Mouse (Mus musculus): ENCODE measurements around the gene Ccdc171. TPM values are rescaled to one million over a fixed set of nuclear protein-coding genes. Genes with fewer than 3 reads are reported as not detected.
A peak's percentile ranks its signal among the peaks of the same experiment; 100 is the strongest.

The Ccdc171 gene
- total and polyA plus RNA-seq, 2 experiments from 2014 or later = 2.0 to 3.2 TPM

- WGBS = 93% methylated on average over 2 of the region's 2 CpGs
Measured at GRCm38 (mm10) chr4:83785115-83785514, 259.8 kb downstream of the Ccdc171 start.

GRCm38 (mm10) chr4:83791811-83792210, 266.5 kb downstream of the Ccdc171 start:
- Histone ChIP-seq H3K27me3 (ENCODE audit: insufficient read depth, low read length) (no peaks in the 10 kb centered on the region), H3K4me1 (ENCODE audit: insufficient read depth, low read length) (no peaks in the 10 kb centered on the region), H3K9ac (replicated peaks; ENCODE audit: low read length) (no peak overlapping the region), H3K27ac (no peak overlapping the region), H3K4me3 (ENCODE audit: low read length) (no peak overlapping the region), H3K9me3 (ENCODE audit: low read length) (no peaks in the 10 kb centered on the region), H3K36me3 (ENCODE audit: insufficient read depth, low read length) (no peaks in the 10 kb centered on the region), H3K4me2 (ENCODE audit: low read depth, low read length) (no peak overlapping the region)
- no peak for DNase-seq (ENCODE audit: low spot score)
- WGBS = 41% methylated on average over 13 of the region's 13 CpGs
- no peak for TF ChIP-seq CTCF (IDR thresholded peaks at IDR 0.05; ENCODE audit: low read depth)
- no peak for ATAC-seq

More at GRCm38 (mm10) chr4:83785115-83785514, 259.8 kb downstream of the Ccdc171 start:
- Histone ChIP-seq H3K36me3 (ENCODE audit: insufficient read depth, low read length) (no peaks in the 10 kb centered on the region), H3K4me2 (ENCODE audit: low read depth, low read length) (no peak overlapping the region), H3K27ac (no peak overlapping the region), H3K4me1 (ENCODE audit: insufficient read depth, low read length) (no peaks in the 10 kb centered on the region), H3K27me3 (ENCODE audit: insufficient read depth, low read length) (no peaks in the 10 kb centered on the region), H3K9me3 (ENCODE audit: low read length) (no peaks in the 10 kb centered on the region), H3K4me3 (ENCODE audit: low read length) (no peak overlapping the region), H3K9ac (replicated peaks; ENCODE audit: low read length) (no peak overlapping the region)
- no peak for TF ChIP-seq CTCF (IDR thresholded peaks at IDR 0.05; ENCODE audit: low read depth)
- DNase-seq (ENCODE audit: low spot score) (no peak), ATAC-seq (no peak)

- ATAC-seq (peak; percentile 83), DNase-seq (ENCODE audit: low spot score) (peak; percentile 87)
- TF ChIP-seq CTCF (IDR thresholded peaks at IDR 0.05; ENCODE audit: low read depth) = peak; percentile 89
- Histone ChIP-seq H3K4me2 (ENCODE audit: low read depth, low read length) (peak overlapping the region; percentile 41), H3K4me1 (ENCODE audit: insufficient read depth, low read length) (no peaks in the 10 kb centered on the region), H3K9ac (replicated peaks; ENCODE audit: low read length) (no peak overlapping the region), H3K27ac (no peak overlapping the region), H3K4me3 (ENCODE audit: low read length) (no peak overlapping the region; the same call in 1 of the 2 replicates), H3K36me3 (ENCODE audit: insufficient read depth, low read length) (no peaks in the 10 kb centered on the region), H3K27me3 (ENCODE audit: insufficient read depth, low read length) (no peaks in the 10 kb centered on the region), H3K9me3 (ENCODE audit: low read length) (no peaks in the 10 kb centered on the region)
- WGBS = 18% methylated on average over 9 of the region's 9 CpGs
Measured at GRCm38 (mm10) chr4:83794315-83794922, 269.1 kb downstream of the Ccdc171 start.

DNA sequence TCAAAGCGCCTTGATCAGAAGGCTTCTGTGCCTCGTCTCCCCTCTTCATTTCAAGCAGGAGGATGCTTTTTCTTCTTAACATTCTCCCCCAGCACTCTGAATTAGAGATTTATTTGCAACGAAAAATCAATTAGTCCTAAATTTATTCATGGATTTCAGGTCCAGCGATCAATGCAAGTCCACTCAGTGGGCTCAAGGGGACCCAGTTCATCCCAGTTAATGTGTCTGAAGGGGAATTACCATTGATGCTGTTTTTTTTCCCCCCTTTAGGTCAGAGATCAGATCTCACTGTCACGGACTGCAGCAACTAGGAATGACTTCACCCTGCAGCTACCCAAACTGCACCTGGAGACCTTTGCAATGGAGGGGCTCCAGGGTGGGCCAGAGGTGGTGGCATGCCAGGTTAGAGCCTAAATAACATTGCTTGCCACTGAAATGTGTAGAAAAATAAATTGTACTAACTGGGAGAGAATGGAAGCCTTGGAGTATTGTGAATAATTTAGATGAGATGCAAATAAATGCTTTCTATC, 269.6 kb downstream of the Ccdc171 start:
- H3K36me3 ChIP-seq (ENCODE audit: insufficient read depth, low read length) = no peaks in the 10 kb centered on the region
- H3K4me3 ChIP-seq (ENCODE audit: low read length) = no peak overlapping the region
- no peak for TF ChIP-seq CTCF (IDR thresholded peaks at IDR 0.05; ENCODE audit: low read depth)
- H3K27ac ChIP-seq = no peak overlapping the region
- H3K9me3 ChIP-seq (ENCODE audit: low read length) = no peaks in the 10 kb centered on the region
- H3K4me2 ChIP-seq (ENCODE audit: low read depth, low read length) = peak overlapping the region; percentile 41
- no peaks in the 10 kb centered on the region for H3K4me1 ChIP-seq (ENCODE audit: insufficient read depth, low read length)
- DNase-seq (ENCODE audit: low spot score) (no peak), ATAC-seq (no peak)
- 26% methylated on average over 5 of the region's 5 CpGs for WGBS
- no peak overlapping the region for H3K9ac ChIP-seq (replicated peaks; ENCODE audit: low read length)
- H3K27me3 ChIP-seq (ENCODE audit: insufficient read depth, low read length) = no peaks in the 10 kb centered on the region

- ATAC-seq (no peak), DNase-seq (ENCODE audit: low spot score) (no peak)
- 82% methylated on average over 14 of the region's 14 CpGs for WGBS
- H3K36me3 ChIP-seq (ENCODE audit: insufficient read depth, low read length) = no peaks in the 10 kb centered on the region
- H3K4me3 ChIP-seq (ENCODE audit: low read length) = no peak overlapping the region
- no peak overlapping the region for H3K4me2 ChIP-seq (ENCODE audit: low read depth, low read length)
- no peak overlapping the region for H3K9ac ChIP-seq (replicated peaks; ENCODE audit: low read length)
- TF ChIP-seq CTCF (IDR thresholded peaks at IDR 0.05; ENCODE audit: low read depth) = no peak
- no peaks in the 10 kb centered on the region for H3K4me1 ChIP-seq (ENCODE audit: insufficient read depth, low read length)
- H3K27ac ChIP-seq = no peak overlapping the region
- no peaks in the 10 kb centered on the region; the same call in 1 of the 2 replicates for H3K27me3 ChIP-seq (ENCODE audit: insufficient read depth, low read length)
- H3K9me3 ChIP-seq (ENCODE audit: low read length) = no peaks in the 10 kb centered on the region
Measured at GRCm38 (mm10) chr4:83797976-83798375, 272.6 kb downstream of the Ccdc171 start.

DNA sequence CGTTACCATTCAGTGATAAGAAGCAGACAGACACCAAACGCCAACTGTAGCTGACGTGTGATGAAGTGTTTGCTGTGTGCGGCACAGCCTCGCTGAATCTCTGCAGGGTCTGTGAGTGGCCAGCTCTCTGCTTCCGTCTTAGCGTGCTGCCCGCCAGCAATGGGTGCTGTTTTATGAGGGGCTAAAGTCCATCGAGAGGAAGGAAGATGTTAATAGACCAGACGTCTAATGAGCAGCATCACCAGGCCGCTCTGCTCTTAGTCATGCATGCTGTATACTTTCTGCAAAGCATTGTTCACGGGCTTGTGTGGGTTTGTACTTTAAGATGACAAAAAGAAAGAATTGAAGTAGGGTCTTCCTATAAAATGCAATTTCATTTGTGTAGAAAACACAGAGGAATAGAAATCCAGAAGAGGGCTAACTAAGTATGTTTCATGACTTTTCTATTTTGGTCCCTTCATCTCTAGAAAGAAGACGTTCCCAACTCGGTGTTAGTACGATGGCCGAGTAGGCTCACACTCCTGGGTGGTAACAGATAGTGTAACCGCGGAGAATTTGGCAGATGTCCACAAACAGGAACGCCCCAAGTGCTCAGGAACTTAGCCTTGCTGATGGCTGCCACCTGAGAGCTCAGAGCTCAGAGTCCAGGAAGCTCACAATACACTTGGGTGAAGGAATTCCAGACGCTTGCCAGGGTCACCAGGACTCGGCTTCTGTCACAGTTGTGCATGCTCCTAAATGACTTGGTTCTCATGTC, 273.5 kb downstream of the Ccdc171 start:
- no peak overlapping the region for H3K27ac ChIP-seq
- WGBS = 81% methylated on average over 21 of the region's 21 CpGs

More for the DNA sequence above, 273.5 kb downstream of the Ccdc171 start:
- Histone ChIP-seq H3K4me1 (ENCODE audit: insufficient read depth, low read length) (no peaks in the 10 kb centered on the region), H3K36me3 (ENCODE audit: insufficient read depth, low read length) (no peaks in the 10 kb centered on the region), H3K4me3 (ENCODE audit: low read length) (no peak overlapping the region), H3K9me3 (ENCODE audit: low read length) (no peaks in the 10 kb centered on the region), H3K27me3 (ENCODE audit: insufficient read depth, low read length) (no peaks in the 10 kb centered on the region; the same call in 1 of the 2 replicates), H3K9ac (replicated peaks; ENCODE audit: low read length) (no peak overlapping the region), H3K4me2 (ENCODE audit: low read depth, low read length) (no peak overlapping the region)
- no peak for DNase-seq (ENCODE audit: low spot score)
- no peak for TF ChIP-seq CTCF (IDR thresholded peaks at IDR 0.05; ENCODE audit: low read depth)
- ATAC-seq = no peak

Measured in hindbrain, postnatal 0 days (tissue).